Mouse (Mus musculus) olfactory bulb, adult 2 months (tissue): ENCODE data around the gene Igdcc3.

ENCODE experiments used
- CTCF ChIP-seq: fragments of 200-500 bp; IDR thresholded peaks from 2 replicates; pipeline ENCODE4 v1.5.1; 2012; ENCODE audit warnings: low read depth, mild to moderate bottlenecking, low read length, moderate library complexity; ENCODE audit not compliant: insufficient read depth
- POLR2A ChIP-seq: fragments of 200-500 bp; IDR thresholded peaks from 2 replicates; pipeline ENCODE4 v1.6.1; 2012; ENCODE audit warnings: mild to moderate bottlenecking, low read depth, low read length, moderate library complexity; ENCODE audit not compliant: insufficient read depth

GRCm38 (mm10) chr9:65201021-65201380 lies 60.0 kb downstream of the Igdcc3 start:
- TF ChIP-seq CTCF (no peak), POLR2A (no peak)
